Mouse (Mus musculus): ENCODE data around the gene Atg101. TPM values are rescaled to one million over a fixed set of nuclear protein-coding genes. Genes with fewer than 3 reads are reported as not detected.

Gene Atg101
- polyA plus RNA-seq, 1 experiment from 2014 or later = 50.6 TPM

GRCm38 (mm10) chr15:101255842-101256462 lies 28.1 kb upstream of the Atg101 start:
- no peaks in the 10 kb centered on the region for H3K9me3 ChIP-seq
- 0 out of 2 replicates have a peak, but pooled peaks cover 2% of the 10 kb centered on the region for H3K27me3 ChIP-seq (replicated peaks)
- no peaks in the 10 kb centered on the region for H3K36me3 ChIP-seq
- WGBS = 64% methylated on average over 7 of the region's 7 CpGs
- H3K4me1 ChIP-seq = peaks cover 57% of the 10 kb centered on the region
- 0 out of 2 replicates have a peak overlapping the region, but pooled peaks have one; percentile 28 for H3K27ac ChIP-seq (replicated peaks)
- no peak for ATAC-seq (ENCODE audit: extremely low read depth, insufficient number of reproducible peaks, low FRiP score, low TSS enrichment)
- peak overlapping the region; percentile 59 for H3K9ac ChIP-seq
- H3K4me2 ChIP-seq = no peak overlapping the region; the same call in 1 of the 2 replicates
- no peak overlapping the region for H3K4me3 ChIP-seq

GRCm38 (mm10) chr15:101256463-101257206 lies 27.4 kb upstream of the Atg101 start:
- peaks cover 64% of the 10 kb centered on the region for H3K4me1 ChIP-seq
- no peak overlapping the region; the same call in 1 of the 2 replicates for H3K4me2 ChIP-seq
- peak overlapping the region; percentile 59 for H3K9ac ChIP-seq

GRCm38 (mm10) chr15:101258420-101258819 lies 25.7 kb upstream of the Atg101 start:
- no peak overlapping the region for H3K4me3 ChIP-seq
- peak overlapping the region; percentile 24; the same call in 1 of the 2 replicates for H3K9ac ChIP-seq
- H3K4me2 ChIP-seq = no peak overlapping the region
- H3K27ac ChIP-seq (replicated peaks) = no peak overlapping the region
- no peaks in the 10 kb centered on the region for H3K27me3 ChIP-seq (replicated peaks)
- 77% methylated on average over 11 of the region's 11 CpGs for WGBS
- peaks cover 74% of the 10 kb centered on the region for H3K4me1 ChIP-seq
- no peak for ATAC-seq (ENCODE audit: extremely low read depth, insufficient number of reproducible peaks, low FRiP score, low TSS enrichment)
- H3K9me3 ChIP-seq = no peaks in the 10 kb centered on the region
- no peaks in the 10 kb centered on the region for H3K36me3 ChIP-seq

More at GRCm38 (mm10) chr15:101256463-101257206, 27.4 kb upstream of the Atg101 start:
- no peak for ATAC-seq (ENCODE audit: extremely low read depth, insufficient number of reproducible peaks, low FRiP score, low TSS enrichment)
- no peaks in the 10 kb centered on the region for H3K9me3 ChIP-seq
- no peak overlapping the region; the same call in 1 of the 2 replicates for H3K27ac ChIP-seq (replicated peaks)
- no peaks in the 10 kb centered on the region for H3K27me3 ChIP-seq (replicated peaks)
- no peak overlapping the region for H3K4me3 ChIP-seq
- no peaks in the 10 kb centered on the region for H3K36me3 ChIP-seq
- 58% methylated on average over 14 of the region's 14 CpGs for WGBS

GRCm38 (mm10) chr15:101259922-101260321 lies 24.1 kb upstream of the Atg101 start:
- Histone ChIP-seq H3K9me3 (no peaks in the 10 kb centered on the region), H3K27ac (replicated peaks) (peak overlapping the region; percentile 91), H3K9ac (peak overlapping the region; percentile 72), H3K27me3 (replicated peaks) (no peaks in the 10 kb centered on the region), H3K4me2 (no peak overlapping the region), H3K4me1 (peaks cover 63% of the 10 kb centered on the region), H3K4me3 (no peak overlapping the region), H3K36me3 (no peaks in the 10 kb centered on the region)
- WGBS = 61% methylated on average over 3 of the region's 3 CpGs
- ATAC-seq (ENCODE audit: extremely low read depth, insufficient number of reproducible peaks, low FRiP score, low TSS enrichment) = no peak

- Histone ChIP-seq H3K36me3 (no peaks in the 10 kb centered on the region), H3K4me1 (peaks cover 59% of the 10 kb centered on the region), H3K27me3 (replicated peaks) (no peaks in the 10 kb centered on the region), H3K27ac (replicated peaks) (peak overlapping the region; percentile 91), H3K4me2 (peak overlapping the region; percentile 45), H3K9me3 (no peaks in the 10 kb centered on the region), H3K4me3 (no peak overlapping the region), H3K9ac (peak overlapping the region; percentile 72)
- ATAC-seq (ENCODE audit: extremely low read depth, insufficient number of reproducible peaks, low FRiP score, low TSS enrichment) = no peak
- 28% methylated on average over 10 of the region's 10 CpGs for WGBS
These were observed 23.7 kb upstream of the Atg101 start for GRCm38 (mm10) chr15:101260387-101260786.

- Histone ChIP-seq H3K36me3 (no peaks in the 10 kb centered on the region), H3K4me2 (peak overlapping the region; percentile 45), H3K27ac (replicated peaks) (peak overlapping the region; percentile 91), H3K9ac (peak overlapping the region; percentile 72), H3K4me3 (no peak overlapping the region), H3K4me1 (peaks cover 59% of the 10 kb centered on the region), H3K9me3 (no peaks in the 10 kb centered on the region), H3K27me3 (replicated peaks) (no peaks in the 10 kb centered on the region)
- WGBS = 17% methylated on average over 13 of the region's 13 CpGs
- ATAC-seq (ENCODE audit: extremely low read depth, insufficient number of reproducible peaks, low FRiP score, low TSS enrichment) = no peak
These were observed 23.0 kb upstream of the Atg101 start for GRCm38 (mm10) chr15:101260874-101261622.

- no peak overlapping the region for H3K4me2 ChIP-seq
These were observed 21.6 kb upstream of the Atg101 start for GRCm38 (mm10) chr15:101262502-101262901.

GRCm38 (mm10) chr15:101266132-101266963 lies 17.7 kb upstream of the Atg101 start:
- Histone ChIP-seq H3K4me2 (peak overlapping the region; percentile 89), H3K9ac (peak overlapping the region; percentile 88), H3K4me3 (peak overlapping the region; percentile 68), H3K27ac (replicated peaks) (peak overlapping the region; percentile 94), H3K27me3 (replicated peaks) (no peaks in the 10 kb centered on the region), H3K9me3 (no peaks in the 10 kb centered on the region), H3K36me3 (peaks cover 17% of the 10 kb centered on the region), H3K4me1 (peaks cover 53% of the 10 kb centered on the region)
- peak; percentile 78 for ATAC-seq (ENCODE audit: extremely low read depth, insufficient number of reproducible peaks, low FRiP score, low TSS enrichment)
- under 1% methylated on average over 49 of the region's 57 CpGs for WGBS

More at GRCm38 (mm10) chr15:101262502-101262901, 21.6 kb upstream of the Atg101 start:
- H3K27ac ChIP-seq (replicated peaks) = peak overlapping the region; percentile 91
- no peak for ATAC-seq (ENCODE audit: extremely low read depth, insufficient number of reproducible peaks, low FRiP score, low TSS enrichment)
- H3K27me3 ChIP-seq (replicated peaks) = no peaks in the 10 kb centered on the region
- no peak overlapping the region for H3K4me3 ChIP-seq
- H3K9me3 ChIP-seq = no peaks in the 10 kb centered on the region
- H3K4me1 ChIP-seq = peaks cover 55% of the 10 kb centered on the region
- 66% methylated on average over 5 of the region's 5 CpGs for WGBS
- H3K9ac ChIP-seq = no peak overlapping the region
- H3K36me3 ChIP-seq = no peaks in the 10 kb centered on the region

- H3K4me3 ChIP-seq = peak overlapping the region; percentile 68
- peaks cover 27% of the 10 kb centered on the region for H3K36me3 ChIP-seq
- WGBS = 3% methylated on average over 25 of the region's 25 CpGs
- H3K27ac ChIP-seq (replicated peaks) = peak overlapping the region; percentile 78
- peak overlapping the region; percentile 88 for H3K9ac ChIP-seq
- peak overlapping the region; percentile 89 for H3K4me2 ChIP-seq
- H3K4me1 ChIP-seq = peaks cover 43% of the 10 kb centered on the region
- no peak for ATAC-seq (ENCODE audit: extremely low read depth, insufficient number of reproducible peaks, low FRiP score, low TSS enrichment)
- H3K9me3 ChIP-seq = no peaks in the 10 kb centered on the region
- no peaks in the 10 kb centered on the region for H3K27me3 ChIP-seq (replicated peaks)
These were observed 16.7 kb upstream of the Atg101 start for GRCm38 (mm10) chr15:101267053-101268032.

Data from heart, embryonic 13.5 days (tissue).